Mouse (Mus musculus) adrenal gland (tissue): ENCODE data around the gene Eef1akmt2.

Experiments
- intact Hi-C: fragments of 180-260 bp; cut with DNase I; formaldehyde crosslinking; loops from one replicate; pipeline ENCODE4 v1.15.1; 2025

Gene Eef1akmt2

DNA sequence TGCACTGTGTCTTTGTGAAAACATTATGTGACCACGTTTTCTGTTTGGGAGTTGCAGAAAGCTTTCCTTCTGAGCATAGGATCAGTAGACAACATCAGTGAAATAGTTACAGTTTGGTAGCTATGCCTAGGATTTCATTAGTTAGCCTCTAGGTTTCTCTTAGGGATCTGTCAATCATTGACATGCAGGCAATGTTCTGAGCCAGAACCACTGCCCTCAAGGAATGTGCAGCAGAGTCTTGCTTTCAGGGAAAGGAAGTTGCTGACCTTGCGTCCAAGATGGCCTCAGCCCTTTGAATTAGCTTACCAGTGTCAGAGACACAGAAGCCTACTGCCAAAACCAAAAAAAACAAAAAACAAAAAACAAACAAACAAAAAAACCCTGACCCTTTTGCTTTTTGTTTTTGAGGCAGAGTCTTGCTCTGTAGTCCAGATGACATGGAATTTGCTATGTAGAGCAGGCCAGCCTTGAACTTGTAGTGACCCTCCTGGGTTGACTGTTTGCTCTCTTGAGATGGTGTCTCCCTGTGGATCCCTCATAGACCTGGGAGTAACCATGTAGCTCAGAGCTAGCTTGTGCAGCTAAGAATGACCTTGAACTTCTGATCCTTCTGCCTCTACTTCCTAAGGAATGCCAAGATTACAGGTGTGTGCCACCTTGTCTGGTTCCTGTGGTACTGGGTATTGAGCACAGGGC, 23.1 kb upstream of the Eef1akmt2 start:
- intact Hi-C loops = no loop called here

DNA sequence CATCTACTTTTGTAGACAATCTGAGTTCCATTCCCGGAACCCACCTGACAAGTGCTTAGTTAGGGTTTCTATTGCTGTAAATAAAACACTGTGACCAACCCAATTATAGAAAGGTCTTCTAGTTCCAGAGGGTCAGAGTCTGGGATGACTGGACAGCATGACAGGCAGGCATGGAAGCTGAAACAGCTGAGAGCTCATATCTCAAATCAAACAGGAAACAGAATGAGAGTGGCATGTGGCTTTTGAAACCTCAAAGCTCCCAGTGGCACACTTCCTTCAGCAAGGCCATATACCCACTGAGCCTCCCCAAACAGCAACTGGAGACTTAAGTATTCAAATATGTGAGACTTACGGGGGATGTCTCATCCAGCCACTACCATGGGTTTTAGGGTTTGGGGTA, 20.6 kb upstream of the Eef1akmt2 start:
- intact Hi-C loops = no loop called here

DNA sequence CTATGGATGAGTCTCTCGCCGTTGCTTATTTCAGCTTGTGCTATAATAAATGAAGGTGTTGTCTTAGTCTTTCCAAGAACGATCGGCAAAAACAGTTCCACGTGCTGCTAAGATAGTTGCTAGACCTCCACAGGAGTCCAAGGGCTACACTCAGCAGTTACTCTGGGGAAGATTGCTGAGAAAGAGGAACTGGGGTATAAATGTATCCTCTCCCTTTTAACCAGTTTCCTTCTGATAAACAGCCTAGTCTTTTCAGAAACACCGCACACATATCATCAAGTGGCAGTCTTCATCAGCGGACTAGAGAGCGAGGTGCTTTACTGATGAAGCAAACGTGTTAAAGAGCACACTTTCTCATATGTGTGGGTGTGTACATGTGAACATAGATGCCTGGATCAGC, 13.8 kb upstream of the Eef1akmt2 start:
- intact Hi-C loops = no loop called here

DNA sequence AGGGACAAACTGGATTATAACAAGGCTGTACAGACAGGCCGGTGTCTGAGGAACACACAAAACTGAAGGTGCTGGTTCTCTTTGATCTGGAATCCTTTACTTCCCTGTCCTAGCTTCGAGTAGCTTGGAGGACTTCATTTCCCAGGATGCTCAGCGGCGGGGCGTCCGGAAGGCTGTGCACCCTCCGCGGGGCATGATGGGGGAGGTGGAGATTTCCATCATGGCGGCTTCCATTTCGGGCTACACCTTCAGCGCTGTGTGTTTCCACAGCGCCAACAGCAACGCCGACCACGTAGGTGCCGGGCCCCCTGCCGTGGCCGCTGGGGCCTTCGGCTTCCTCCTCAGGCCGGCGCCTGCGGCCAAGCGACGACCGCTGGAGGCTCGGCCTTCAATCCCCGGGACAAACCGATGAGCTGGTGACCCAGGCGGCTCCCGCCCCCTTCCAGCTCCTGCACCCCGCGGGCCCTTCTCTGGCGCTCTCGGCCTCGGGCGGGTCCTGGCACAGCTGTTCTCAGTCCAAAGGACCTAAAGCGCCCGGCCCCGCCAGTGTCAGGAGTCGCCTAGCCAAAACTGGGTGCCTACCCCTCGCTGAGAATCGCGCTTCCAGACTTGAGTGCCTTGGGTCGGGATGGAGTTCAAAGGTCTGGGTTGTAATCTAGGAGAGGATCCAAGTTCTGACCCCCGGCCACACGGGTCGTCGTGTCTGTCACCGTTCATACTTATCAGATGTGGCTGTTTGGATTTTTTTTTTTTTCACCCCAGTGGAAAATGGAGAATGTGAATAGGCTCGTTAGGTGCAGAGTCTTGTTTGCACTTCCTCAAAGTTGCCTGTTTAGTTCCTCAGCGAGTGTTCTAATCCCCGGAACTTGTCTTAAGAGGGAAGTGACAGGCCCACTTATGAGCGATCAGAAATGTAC, 6.8 kb upstream of the Eef1akmt2 start, which contains the start of gene Abraxas2:
TSS of gene Abraxas2 (plus strand) at position 184 of the 917 bp plus-strand sequence.
- intact Hi-C loops = no loop called here

DNA sequence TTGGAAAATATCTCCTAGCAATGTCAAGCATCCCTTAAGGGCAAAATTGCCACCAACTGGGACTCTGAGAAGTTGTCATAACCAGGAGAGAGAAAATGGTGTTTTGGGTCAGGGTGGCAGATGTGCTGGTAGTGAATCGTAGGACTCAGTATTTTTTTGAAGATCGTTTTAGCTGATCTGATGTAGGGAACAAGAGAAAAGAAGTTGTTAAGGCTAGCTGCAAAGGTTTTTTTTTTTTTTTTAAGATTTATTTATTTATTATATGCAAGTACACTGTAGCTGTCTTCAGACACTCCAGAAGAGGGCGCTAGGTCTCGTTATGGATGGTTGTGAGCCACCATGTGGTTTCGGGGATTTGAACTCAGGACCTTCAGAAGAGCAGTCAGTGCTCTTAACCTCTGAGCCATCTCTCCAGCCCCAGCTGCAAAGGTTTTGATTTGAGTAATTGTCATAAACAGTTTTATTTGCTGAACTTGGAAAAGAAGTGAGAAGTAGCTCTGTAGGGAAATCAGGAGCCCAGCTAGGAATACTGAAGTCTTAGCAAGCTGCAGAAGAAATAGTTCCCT, 5.7 kb upstream of the Eef1akmt2 start:
- intact Hi-C loops = no loop called here

DNA sequence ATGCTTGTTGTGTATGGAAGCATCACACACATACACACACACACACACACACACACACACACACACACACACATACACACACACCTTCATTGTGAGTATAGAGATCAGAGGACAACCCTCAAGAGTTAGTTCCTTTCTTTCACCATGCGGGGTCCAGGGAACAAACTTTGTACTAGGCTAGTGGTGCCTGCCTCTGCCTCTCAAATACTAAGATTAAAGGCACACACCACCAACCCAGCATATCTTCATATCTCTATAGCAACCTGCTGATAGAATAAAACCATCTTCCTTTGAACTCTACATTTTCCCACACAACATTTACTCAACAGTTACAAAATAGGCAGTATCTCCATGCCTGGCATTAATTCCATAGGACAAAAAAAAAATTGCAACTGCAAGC, 3.6 kb upstream of the Eef1akmt2 start:
- intact Hi-C loops = no loop called here

DNA sequence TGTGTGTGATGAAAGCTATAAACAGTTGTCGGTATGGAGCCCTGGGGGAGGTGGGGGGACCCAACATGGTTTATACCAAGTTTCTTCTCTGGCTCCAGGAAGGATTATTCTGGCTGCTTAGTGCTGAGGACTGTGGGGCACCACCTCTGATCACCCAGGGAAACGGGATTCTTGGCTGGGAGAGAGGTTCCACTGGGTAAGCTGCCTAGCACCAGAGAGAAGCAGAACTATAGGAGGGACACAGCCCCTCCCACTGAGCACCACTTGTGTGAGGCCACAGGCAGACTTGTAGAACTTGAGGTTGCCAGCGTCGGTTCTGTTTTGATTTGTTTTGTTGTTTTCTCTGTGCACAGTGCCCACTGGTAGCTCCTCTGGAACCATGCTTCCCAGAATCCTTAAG, 1.5 kb upstream of the Eef1akmt2 start:
- intact Hi-C loops = no loop called here

DNA sequence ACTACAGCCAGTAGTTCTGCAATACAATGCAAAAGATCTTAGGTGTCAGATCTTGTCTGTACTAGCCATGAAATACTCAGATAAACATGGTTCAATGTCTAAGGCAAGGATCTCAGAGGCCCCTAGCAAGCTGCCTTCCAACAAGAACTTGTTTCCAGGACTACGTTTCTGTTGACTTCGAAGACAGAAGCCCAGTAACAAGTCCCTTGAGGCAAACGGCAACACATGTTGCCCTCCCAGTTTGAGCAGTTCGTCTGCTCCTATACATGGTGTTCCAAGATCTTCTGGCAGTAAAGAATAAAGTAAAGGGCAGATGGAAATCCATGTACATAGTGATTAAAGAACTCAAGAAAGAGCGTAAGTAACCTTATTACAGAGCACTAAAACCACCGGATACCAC, 888 bp upstream of the Eef1akmt2 start:
- intact Hi-C loops = no loop called here

DNA sequence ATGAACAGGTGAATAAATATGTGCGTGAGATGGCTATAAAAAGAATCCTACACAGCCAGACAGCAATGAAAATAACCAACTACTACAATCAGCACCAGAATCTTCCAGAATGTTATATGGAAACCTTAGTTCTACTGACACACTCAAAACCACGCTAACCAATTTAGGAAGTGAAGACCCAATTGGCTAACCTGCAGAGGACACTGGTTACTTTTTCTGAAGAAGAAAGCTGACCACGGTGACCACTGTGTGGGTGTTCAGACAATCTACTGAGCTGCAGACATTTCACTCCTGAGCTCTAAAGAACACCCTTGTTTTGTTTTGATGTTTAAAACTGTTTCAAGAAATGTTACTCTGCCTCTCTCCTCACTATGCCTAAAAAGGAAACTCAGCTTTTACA, 9.3 kb downstream of the Eef1akmt2 start:
- intact Hi-C loops = no loop called here

DNA sequence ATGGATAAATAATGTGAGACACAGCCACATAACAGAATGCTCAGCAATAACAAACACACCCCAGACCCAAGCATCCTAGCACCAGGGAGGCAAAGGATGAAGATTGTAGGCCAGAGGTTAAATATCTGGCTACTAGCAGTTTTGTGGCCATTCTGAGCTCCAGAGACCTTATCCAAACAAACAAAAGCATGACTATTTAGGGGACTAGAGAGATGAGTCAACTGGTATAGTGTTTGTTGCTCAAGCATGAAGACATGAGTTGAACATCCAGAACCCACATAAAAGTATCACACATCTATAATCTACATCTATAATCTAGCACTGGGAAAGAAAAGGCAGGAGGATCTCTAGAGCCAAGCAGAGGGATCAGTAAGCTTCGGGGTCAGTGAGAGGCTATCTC, 10.0 kb downstream of the Eef1akmt2 start:
- intact Hi-C loops = no loop called here

DNA sequence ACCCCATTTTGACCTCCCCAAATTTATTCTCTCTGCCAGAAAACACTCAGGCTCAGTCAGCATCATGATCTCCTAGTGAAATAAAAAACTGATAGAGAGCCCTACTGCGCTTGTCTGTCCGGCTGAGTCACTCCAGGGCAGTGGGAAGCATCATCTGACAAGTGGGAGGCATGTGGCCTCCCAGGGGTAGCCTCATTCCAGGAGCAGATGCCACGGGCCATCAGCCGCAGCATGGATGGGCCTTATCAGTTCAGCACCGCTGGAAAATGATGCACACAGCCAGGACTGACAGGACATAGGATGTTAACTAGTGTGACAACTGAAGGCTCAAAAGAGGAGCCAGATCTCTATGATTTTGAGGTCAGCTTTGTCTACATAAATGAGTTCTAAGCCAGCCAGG, 11.2 kb downstream of the Eef1akmt2 start:
- intact Hi-C loops = no loop called here

DNA sequence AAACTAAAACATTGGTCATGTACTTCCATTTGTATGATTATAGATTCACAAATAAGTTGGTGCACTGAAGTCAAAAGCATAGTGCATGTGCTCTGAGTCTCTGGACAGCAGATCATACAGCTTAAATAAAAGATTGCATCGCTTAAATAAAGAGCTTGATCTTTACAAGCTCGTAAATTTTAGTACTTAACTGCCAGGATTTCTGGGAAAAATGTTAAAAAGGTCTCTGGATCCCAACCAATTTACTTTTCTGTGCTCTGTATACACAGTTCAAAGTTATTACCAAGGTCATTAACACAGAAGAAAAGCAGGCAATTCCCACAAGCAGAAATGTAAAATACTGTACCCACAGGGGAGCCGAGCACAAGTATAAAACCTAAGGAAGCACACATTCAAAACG, 21.5 kb downstream of the Eef1akmt2 start:
- intact Hi-C loops = no loop called here

DNA sequence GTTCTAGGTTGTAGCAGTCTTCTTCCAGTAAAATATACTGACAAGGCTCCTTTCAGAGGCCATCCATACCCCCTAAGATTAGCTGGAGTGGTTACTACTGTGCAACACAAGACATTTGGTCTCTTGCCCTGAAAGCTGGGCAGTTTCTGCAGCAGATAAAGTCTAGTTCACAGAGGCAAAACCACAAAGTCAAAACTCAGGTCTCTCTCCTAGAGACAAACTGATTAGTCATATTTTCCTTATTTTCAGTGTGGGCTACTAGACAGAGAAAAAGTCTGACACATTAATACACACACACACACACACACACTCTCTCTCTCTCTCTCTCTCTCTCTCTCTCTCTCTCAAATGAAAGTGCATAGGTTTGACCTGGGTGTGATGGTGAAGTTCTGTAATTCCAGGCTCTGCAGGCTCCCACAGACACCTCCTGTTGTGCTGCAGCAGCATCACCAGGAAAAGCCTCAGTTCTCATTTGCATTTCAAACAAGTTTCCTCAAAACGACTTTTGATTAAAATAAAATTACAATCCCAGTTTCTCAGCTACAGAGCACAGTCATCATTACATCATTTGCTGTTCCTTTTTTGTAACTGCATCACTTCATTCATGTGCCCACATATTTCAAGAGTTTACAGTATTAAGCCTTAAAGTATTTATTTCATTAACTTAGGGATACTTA, 28.0 kb downstream of the Eef1akmt2 start:
- intact Hi-C loops = no loop called here

DNA sequence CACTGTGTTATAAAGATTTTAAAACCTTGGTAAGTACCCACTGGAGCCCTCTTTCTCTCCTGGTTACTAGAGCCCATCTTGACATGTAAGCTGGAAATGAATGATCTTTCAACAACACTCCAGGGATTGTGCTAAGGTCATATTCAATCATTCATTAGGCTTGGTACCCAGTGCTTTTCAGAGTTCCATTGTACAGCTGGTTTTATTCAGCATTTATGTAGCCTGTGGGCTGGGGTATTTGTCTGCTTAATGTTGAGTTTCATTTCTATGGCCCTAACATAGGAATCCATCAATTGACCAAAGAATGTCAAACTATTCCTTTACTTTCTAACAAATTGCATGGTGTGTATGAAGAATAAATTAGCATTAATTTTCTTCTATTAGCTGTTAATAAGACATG, 28.6 kb downstream of the Eef1akmt2 start:
- intact Hi-C loops = no loop called here

DNA sequence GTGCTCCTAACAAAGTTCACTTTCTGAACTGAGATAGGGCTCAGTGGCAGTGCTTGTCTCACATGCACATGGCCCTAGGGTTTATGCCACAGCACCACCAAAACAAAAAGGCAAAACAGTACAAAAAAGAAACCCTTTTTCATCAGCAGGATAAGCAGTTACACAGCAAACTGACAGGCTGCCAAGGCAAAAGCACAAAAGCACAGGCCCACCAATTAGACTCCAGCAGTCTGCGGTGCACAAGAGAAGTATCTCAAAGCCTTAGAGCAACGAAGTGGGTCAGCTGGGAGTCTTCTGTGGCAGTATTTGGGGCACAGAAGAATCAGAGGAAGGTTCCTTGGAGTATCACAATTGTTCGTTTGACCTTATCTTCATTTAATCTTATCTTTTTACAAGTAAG, 31.8 kb downstream of the Eef1akmt2 start:
- intact Hi-C loops = no loop called here

DNA sequence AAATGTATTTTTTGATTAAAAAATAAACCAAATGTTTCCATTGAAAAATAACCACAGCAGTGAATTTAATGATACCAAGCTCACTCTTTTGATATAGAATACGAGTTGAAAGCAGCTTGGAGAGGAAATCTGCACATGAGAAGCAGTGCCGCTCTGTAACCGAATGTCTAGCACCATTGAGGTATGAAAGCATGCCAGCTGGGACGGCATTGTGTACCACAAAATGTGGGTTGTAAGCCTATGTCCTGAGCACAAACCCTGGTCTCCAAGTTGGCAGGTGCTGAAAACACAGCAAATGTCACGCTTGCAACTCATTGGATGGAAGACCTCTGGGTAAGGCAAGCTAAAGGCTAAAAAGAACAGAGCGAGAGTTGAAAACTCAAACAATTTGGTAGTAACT, 35.4 kb downstream of the Eef1akmt2 start:
- intact Hi-C loops = no loop called here

DNA sequence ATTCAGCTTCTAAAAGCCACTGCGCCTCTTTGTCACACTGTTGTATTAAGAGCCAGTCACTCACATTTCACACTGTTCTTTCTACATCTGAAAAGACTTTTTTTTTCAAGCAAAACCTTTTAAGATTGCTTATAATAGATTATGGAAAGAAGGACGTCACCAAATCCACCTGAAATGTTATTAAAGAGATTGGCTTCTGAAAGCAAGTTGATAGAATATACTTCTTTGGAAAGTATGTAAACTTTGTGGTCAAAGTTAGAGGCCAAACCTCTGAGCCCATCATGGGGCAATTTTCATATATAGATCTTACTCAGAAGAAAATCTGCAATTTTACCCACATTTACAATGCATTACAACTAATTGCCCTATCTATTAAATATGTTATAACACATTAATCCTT, 35.9 kb downstream of the Eef1akmt2 start:
- intact Hi-C loops = no loop called here

DNA sequence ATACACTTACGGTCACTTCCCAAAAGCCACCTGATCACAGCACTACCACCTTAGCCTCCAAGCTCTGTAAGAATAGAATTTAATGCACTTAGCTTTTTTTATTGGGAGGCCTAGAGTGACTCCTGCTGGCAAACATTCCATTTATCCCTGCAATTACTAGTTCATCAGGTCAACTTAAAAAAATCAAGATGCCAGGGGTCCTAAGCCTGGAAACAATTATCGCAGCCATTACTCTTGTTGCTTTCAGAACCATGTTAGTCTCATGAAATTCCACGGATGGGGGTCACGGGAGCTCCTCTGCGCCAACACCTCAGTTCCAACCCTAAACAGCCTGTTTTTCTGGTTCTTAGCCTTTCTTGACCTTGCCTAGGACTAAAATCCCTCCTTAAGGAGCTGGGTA, 37.4 kb downstream of the Eef1akmt2 start:
- intact Hi-C loops = no loop called here

DNA sequence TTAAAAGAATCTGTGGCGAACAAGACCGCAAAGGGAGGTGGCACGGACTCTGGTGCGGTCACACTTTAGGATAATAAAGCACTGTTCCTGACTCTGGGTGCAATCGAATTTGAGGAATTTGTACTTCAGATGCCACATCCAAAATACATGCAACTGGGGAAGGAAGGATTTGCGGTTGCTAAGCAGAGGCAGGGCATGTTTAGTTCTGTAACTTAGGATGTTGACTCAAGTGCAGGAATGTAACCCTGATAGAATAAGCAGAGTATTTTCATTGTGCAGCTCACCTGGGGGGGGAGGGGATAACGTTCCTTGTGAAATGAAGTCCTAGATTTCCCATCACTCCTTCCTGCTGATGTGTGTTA, 38.4 kb downstream of the Eef1akmt2 start:
- intact Hi-C loops = loop anchor here (5.0 kb wide), 3 partner anchors 47 to 97 kb away; no protein-coding TSS in a partner anchor

DNA sequence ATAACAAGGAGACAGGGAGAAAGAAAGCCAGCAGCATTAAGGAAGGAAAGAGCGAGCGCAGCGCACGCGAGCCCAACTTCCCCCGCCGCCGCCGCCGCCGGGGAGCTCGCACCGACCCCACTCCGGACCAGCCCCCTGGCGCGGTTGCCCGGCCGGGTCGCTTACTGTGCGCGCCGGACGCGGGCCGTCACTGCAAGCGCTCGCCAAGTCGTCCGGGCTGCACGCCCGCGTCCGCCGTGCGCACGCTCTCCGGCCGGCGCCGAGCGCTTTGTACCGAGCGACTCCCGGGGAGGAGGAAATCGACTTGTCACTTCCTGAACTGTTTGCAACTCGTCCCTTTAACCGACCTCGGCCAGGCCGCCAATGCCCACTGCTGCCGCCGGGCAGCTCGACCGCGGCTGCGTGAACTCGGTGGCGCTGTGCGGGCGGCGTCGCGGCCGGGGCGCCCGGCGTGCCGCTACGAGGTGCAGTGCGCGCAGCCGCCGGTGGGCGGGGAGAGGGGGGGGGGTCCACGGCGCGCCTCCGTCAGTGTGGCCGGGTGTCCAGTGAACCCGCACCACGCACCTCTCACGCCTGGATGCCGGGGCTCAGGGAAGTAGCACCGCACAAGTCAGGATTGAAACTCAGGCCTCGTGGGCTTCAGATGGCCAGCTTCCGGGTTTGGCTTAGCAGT, 38.9 kb downstream of the Eef1akmt2 start, which contains the start of gene Fam53b:
TSS of gene Fam53b (minus strand) at position 471 of the 673 bp plus-strand sequence.
- intact Hi-C loops = loop anchor here (5.0 kb wide), 3 partner anchors 46 to 96 kb away; no protein-coding TSS in a partner anchor
